Mouse (Mus musculus) stomach, postnatal 0 days (tissue): ENCODE measurements around the gene 1700123O20Rik.

ENCODE experiments used
- CTCF ChIP-seq: IDR thresholded peaks from 2 replicates; pipeline ENCODE4 v1.5.1; 2016; ENCODE audit warnings: antibody characterized with exemption, low read depth, mild to moderate bottlenecking, moderate library complexity
- EP300 ChIP-seq: optimal IDR thresholded peaks from 2 replicates; pipeline ENCODE3; 2016; ENCODE audit warnings: antibody characterized with exemption

- TF ChIP-seq CTCF (no peak), EP300 (no peak)
These were observed 34.5 kb upstream of the 1700123O20Rik start for GRCm38 (mm10) chr14:54651556-54651955.
